Mouse (Mus musculus): ENCODE data around the gene Dnajc13.

The Dnajc13 gene

DNA sequence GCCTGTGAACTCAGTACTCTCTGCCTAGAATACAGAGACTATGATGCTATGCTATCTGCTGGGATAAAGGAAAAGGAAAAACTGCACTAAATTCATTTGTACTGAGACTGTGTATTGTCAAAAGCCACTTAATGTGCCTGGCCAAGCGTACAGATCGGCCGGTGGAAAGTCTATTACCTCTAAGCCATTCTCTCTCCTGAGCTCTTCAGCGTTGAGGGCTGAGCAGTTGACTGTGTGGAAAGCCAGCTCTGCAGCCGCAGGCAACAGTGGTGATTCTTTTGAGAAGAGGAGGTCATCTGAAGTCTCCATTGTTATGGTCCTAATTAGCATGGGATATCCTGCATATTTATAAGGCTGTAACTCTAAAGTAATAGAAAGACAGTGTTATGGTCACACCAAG is 80.4 kb downstream of the Dnajc13 start:
- DNase-seq, result peak; percentile 7 to 15

GRCm38 (mm10) chr9:104181626-104182025 is 81.1 kb downstream of the Dnajc13 start:
- DNase-seq, result peak; percentile 68 to 70

DNA sequence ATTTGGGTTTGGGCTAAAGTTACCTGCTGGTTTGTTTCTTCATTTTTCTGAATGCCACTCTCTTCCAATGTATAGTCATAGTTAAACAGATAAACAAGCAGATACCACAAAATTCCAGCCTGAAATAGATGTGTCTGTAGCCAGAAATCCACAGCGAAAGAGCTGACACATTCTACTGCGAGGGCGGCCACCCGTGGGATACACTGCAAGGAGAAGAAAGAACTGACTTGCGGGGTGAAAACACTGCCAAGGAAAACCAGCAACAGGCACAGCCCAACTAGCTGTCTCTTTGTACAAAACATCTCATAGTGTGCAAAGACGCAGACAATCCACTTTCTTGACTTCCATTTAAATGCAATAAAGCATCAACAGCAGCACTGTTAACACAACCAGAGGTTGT is 82.7 kb downstream of the Dnajc13 start:
- no peak for DNase-seq

- no peak for DNase-seq
These were observed 90.4 kb downstream of the Dnajc13 start for GRCm38 (mm10) chr9:104172342-104172741.

- no peak for DNase-seq
These were observed 91.1 kb downstream of the Dnajc13 start for GRCm38 (mm10) chr9:104171651-104172050.

DNA sequence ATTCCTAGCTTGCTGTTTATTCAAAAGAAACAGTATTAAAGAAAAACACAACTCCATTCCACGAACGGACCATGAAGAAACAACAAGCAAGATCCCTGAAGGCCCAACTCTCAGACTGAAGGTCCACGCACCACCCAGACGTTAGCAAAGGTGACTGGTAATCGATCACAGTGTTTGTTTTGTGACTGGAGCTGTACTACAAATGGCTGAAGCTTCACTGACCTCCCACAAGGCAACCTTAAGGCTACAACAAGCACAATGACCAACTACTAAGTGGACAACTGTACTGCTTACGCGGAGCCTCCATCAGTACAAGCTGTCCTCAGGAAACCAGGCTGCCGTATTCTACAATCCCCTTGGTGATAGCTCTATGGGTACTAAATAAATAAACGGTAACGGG is 92.7 kb downstream of the Dnajc13 start:
- DNase-seq, result no peak

- no peak for DNase-seq
These were observed 96.8 kb downstream of the Dnajc13 start for GRCm38 (mm10) chr9:104165926-104166325.

- DNase-seq, result no peak
These were observed 98.5 kb downstream of the Dnajc13 start for GRCm38 (mm10) chr9:104164194-104164593.

DNA sequence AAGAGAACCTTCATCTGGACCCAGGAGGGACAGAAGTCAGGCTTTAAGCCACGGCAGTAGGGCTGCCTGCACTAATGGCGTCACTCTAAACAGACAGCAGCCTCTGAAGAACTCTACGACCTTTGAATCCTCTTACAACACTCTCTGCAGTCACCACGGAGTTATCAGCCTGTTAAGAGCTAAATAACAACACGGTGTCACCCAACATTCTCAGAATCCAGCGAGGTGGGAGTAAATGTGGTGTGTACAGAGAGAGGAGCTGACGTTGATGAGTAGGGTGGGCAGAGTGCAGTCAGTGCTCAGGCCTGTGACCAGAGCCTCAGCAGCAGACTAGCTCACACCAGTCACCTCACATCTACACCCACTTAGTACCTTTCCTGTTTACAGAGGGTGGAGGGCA is 101.6 kb downstream of the Dnajc13 start:
- no peak for DNase-seq

- DNase-seq, result no peak
These were observed 105.4 kb downstream of the Dnajc13 start for GRCm38 (mm10) chr9:104157291-104157690.

GRCm38 (mm10) chr9:104156506-104156905 is 106.2 kb downstream of the Dnajc13 start:
- no peak for DNase-seq

- no peak for DNase-seq
These were observed 107.5 kb downstream of the Dnajc13 start for GRCm38 (mm10) chr9:104155100-104155715.

- no peak for DNase-seq
These were observed 110.6 kb downstream of the Dnajc13 start for GRCm38 (mm10) chr9:104152121-104152520.

- no peak for DNase-seq
These were observed 113.8 kb downstream of the Dnajc13 start for GRCm38 (mm10) chr9:104148969-104149368.

DNA sequence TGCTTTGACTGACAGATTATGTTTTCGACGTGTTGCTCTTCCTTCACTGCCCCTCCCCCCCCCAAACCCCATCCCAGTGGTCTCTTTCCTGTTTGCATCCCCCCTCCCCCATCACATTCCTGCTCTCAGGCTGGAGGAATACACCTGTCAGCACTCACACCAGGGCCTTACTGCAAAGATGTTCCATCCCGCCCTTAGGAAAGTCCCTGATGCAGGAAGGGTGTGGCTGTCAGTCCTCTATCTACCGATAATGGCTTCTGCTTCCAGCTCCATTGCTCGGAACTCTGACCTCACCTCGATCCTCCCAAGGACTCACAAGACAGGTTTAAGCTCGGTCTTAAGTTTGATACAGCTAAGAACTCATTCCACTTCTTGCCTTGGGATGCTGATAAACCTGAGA is 116.0 kb downstream of the Dnajc13 start:
- DNase-seq, result no peak

DNA sequence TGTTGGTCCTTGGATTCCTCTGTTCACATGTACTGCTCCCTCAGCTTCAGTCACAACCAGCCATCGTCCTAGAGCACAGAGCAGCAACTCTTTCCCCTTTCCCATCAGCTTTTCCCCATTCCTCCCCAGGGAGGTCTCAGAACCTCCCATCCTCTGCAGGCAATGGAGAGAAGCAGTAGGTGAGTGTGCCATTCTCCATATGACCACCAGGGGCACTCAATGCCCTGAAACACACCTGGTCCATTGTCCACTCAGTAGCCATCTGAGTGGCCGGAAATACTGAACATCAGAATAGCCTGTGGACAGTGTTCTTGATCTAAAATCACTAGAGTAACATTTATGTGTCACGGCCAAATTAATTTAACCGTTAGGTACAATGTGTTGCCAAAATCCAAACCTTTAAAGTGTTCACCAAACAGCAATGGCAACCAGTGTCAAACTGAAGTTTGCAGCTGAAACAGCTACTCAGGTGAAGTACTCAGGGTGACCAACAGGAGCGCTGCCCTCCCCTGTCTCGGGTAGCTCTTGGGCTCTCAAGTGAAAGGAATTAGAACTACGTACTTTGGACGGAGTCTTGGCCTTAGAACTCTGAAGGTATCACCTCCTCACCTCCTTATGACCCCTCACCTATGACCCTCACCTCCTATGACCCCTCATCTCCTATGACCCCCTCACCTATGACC is 118.3 kb downstream of the Dnajc13 start:
- peak in 1 of 2 experiments; percentile 15 for DNase-seq

GRCm38 (mm10) chr9:104142805-104143204 is 119.9 kb downstream of the Dnajc13 start:
- no peak for DNase-seq

GRCm38 (mm10) chr9:104140351-104140750 is 122.4 kb downstream of the Dnajc13 start:
- no peak for DNase-seq

DNA sequence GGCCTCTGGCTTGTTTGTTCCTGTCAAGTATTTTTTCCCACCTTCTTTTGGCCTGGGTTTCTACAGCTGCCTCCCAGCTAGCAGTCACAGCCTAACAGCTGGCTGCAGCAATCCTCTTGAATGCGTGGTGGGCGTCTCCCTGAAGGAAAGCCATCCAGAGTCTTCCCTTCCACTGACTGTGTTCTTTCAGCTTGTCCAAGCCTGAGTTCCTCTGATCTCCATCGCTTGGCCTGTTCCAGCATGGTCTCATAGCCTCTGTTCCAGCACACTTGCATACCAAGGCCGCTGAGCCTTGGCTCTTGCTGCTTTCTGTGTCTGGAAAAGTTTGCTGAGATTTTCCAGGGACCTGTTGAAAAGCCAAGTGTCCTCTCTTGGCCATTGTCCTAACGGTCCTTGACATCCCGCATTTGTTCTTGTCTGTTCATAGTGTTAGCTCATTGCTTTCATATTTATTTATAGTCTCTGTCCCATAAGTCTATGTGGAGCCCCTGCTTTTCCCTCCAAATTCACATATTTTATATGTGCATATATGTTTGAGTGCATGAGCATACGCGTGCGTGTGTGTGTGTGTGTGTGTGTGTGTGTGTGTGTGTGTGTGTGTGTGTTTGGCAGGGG is 132.5 kb downstream of the Dnajc13 start:
- no peak for DNase-seq

- DNase-seq, result no peak
These were observed 134.6 kb downstream of the Dnajc13 start for GRCm38 (mm10) chr9:104128110-104128509.

GRCm38 (mm10) chr9:104126833-104127232 is 135.9 kb downstream of the Dnajc13 start, which contains the start of gene Ackr4:
TSS of gene Ackr4 (minus strand) at chr9:104126933.
- no peak for DNase-seq

DNA sequence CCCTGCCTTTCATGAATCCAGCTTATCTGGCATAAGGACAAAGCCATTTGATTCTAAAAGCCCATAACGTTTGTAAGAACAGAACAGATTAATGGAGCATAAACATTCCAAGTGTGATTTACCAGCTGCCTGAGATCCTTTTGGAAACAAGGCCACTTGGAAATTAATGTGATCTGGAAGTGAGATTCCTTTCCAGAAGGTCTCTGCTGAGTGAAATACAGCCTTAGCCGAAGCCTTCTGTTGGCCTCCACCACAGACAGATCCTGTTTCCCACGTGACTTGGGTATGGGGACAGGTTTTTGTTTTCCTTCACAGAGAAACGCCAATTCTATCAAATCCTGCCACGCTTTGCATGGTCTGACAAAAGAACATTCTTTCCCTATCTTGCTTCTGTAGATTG is 139.1 kb downstream of the Dnajc13 start:
- no peak for DNase-seq

DNA sequence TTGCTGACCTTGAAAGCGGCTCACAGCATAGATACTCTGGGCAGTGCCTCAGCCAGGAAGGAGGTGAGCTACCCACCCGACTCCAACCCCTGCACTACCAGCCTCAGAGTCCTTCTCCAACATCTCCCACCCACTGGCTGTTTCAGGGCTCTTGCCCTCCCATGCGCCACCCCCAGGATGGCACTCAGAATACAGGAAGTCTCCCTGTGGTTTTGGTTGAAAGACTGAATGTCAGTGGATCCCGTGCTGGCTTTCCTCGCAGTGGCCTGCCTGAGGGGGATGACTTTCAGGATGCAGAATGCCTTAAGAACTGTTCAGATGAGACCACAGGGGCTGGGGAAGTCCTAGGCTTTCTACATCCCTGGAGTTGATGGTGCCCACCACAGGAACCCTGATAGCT is 139.6 kb downstream of the Dnajc13 start:
- no peak for DNase-seq

DNA sequence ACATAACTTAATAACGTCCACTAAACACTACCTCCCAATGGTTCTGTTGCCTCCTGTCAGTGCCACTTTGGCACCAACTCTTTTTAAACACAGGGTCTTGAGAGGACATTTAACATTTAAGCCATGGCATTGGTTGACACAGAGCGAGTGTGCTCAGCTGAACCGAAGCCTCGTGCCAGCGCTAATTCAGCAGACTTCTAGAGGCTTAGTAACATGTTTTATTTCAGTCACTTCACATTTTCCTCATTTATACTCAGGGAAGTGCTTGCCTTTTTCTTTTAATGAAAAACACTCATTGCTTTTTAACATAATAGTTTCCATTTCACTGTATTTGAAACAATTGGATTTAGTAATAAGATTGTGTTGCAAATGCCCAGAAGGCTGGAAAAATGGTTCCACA is 153.6 kb downstream of the Dnajc13 start:
- no peak for DNase-seq
